Mouse (Mus musculus) forebrain, embryonic 11.5 days (tissue): Measurements from ENCODE around the gene Fndc3b. TPM values are rescaled to one million over a fixed set of nuclear protein-coding genes. Genes with fewer than 3 reads are reported as not detected.

Experiments
- ATAC-seq: fragments of 200-750 bp; cut with Nextera tagmentation; replicated peaks from 2 replicates; pipeline ENCODE4 v1.8.0; 2017; ENCODE audit warnings: moderate TSS enrichment; ENCODE audit not compliant: low FRiP score
- DNase-seq: peaks from one replicate; pipeline ENCODE4 v3.0.0-alpha.2; 2017; ENCODE audit warnings: low spot score
- H3K27ac ChIP-seq: fragments of 300-500 bp; sonication (generic); 2 replicates; pipeline ENCODE4 v1.5.1; 2014; ENCODE audit warnings: low read depth, low read length
- H3K27me3 ChIP-seq: fragments of 300-500 bp; sonication (generic); 2 replicates; pipeline ENCODE4 v1.6.1; 2014; ENCODE audit warnings: mild to moderate bottlenecking, low read length, mixed read lengths; ENCODE audit not compliant: control insufficient read depth, insufficient read depth
- H3K36me3 ChIP-seq: fragments of 300-500 bp; sonication (generic); 2 replicates; pipeline ENCODE4 v1.6.1; 2014; ENCODE audit warnings: mild to moderate bottlenecking, low read length, moderate library complexity, mixed read lengths; ENCODE audit not compliant: control insufficient read depth, insufficient read depth
- H3K4me1 ChIP-seq: fragments of 300-500 bp; sonication (generic); replicated peaks from 2 replicates; pipeline ENCODE4 v1.6.1; 2014; ENCODE audit warnings: low read length, mixed read lengths; ENCODE audit not compliant: control insufficient read depth, insufficient read depth
- H3K4me2 ChIP-seq: fragments of 300-500 bp; sonication (generic); 2 replicates; pipeline ENCODE4 v1.6.1; 2014; ENCODE audit warnings: low read depth, mild to moderate bottlenecking, low read length, moderate library complexity, mixed read lengths; ENCODE audit not compliant: severe bottlenecking
- H3K4me3 ChIP-seq: fragments of 300-500 bp; sonication (generic); 2 replicates; pipeline ENCODE4 v1.5.1; 2014; ENCODE audit warnings: low read depth, low read length
- H3K9ac ChIP-seq: fragments of 300-500 bp; sonication (generic); 2 replicates; pipeline ENCODE4 v1.6.1; 2014; ENCODE audit warnings: low read length
- H3K9me3 ChIP-seq: fragments of 300-500 bp; sonication (generic); 2 replicates; pipeline ENCODE4 v1.6.1; 2016; ENCODE audit warnings: low read length, mixed read lengths; ENCODE audit not compliant: control insufficient read depth
- WGBS: fragments of 180-500 bp; shearing (Covaris S2); extraction: QIAGEN DNeasy Blood & Tissue Kit; methylation state at CpG from one replicate; pipeline ENCODE4 v1.1.7; 2014; 5-methylcytosine and 5-hydroxymethylcytosine counted together
- polyA plus RNA-seq: library from polyadenylated mRNA; unstranded; fragments of >200 nt; fragmentation: Nextera tagmentation; extraction: Ambion mirVana; gene quantifications from 2 replicates; pipeline ENCODE4 v1.2.1, GENCODE M21; 2014

The Fndc3b gene
- polyA plus RNA-seq, 1 experiment from 2014 or later, result 11.3 TPM

- no peak for ATAC-seq
- Histone ChIP-seq H3K9ac (no peak overlapping the region), H3K27ac (no peak overlapping the region), H3K36me3 (no peaks in the 10 kb centered on the region), H3K4me3 (no peak overlapping the region), H3K9me3 (no peaks in the 10 kb centered on the region), H3K27me3 (no peaks in the 10 kb centered on the region), H3K4me1 (peaks cover 7% of the 10 kb centered on the region), H3K4me2 (no peak overlapping the region)
- no peak for DNase-seq
- 76% methylated on average over 19 of the region's 19 CpGs for WGBS
Measured at GRCm38 (mm10) chr3:27616421-27617236, 94.5 kb downstream of the Fndc3b start.

- ATAC-seq, result 0 out of 2 replicates have a peak, but pooled peaks have one; percentile 42
- Histone ChIP-seq H3K4me2 (no peak overlapping the region), H3K9me3 (no peaks in the 10 kb centered on the region), H3K27ac (no peak overlapping the region), H3K4me3 (no peak overlapping the region), H3K36me3 (no peaks in the 10 kb centered on the region), H3K27me3 (no peaks in the 10 kb centered on the region), H3K9ac (no peak overlapping the region), H3K4me1 (peaks cover 7% of the 10 kb centered on the region)
- WGBS, result 52% methylated on average over 8 of the region's 8 CpGs
- no peak for DNase-seq
Measured at GRCm38 (mm10) chr3:27615479-27615878, 95.6 kb downstream of the Fndc3b start.

GRCm38 (mm10) chr3:27613828-27614227 is 97.3 kb downstream of the Fndc3b start:
- ATAC-seq (no peak), DNase-seq (no peak)
- Histone ChIP-seq H3K4me3 (no peak overlapping the region), H3K9me3 (no peaks in the 10 kb centered on the region), H3K4me1 (peaks cover 7% of the 10 kb centered on the region), H3K9ac (no peak overlapping the region), H3K4me2 (no peak overlapping the region), H3K27ac (no peak overlapping the region), H3K36me3 (no peaks in the 10 kb centered on the region), H3K27me3 (no peaks in the 10 kb centered on the region)
- 89% methylated on average over 11 of the region's 11 CpGs for WGBS

DNA sequence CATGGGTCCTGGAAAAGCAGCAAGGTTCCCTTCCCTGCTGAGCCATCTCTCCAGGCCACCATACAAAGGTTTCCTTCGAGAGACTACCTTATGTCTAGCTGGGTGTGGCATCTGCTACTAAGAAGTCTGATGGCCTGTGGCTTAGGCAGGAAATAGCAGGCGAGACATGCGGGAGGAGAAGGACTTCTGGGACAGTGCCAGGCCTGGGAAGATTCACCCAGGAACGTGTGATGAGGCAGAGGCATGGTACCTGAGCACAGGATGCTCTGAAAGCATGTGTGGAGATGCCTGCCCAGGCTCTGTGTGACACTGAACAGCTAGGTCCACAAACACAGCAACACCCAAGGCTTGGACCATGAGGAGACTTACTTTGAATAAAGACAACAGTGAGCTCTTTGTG is 98.1 kb downstream of the Fndc3b start:
- Histone ChIP-seq H3K27me3 (no peaks in the 10 kb centered on the region), H3K4me1 (peaks cover 7% of the 10 kb centered on the region), H3K36me3 (no peaks in the 10 kb centered on the region), H3K9ac (no peak overlapping the region), H3K27ac (no peak overlapping the region), H3K4me3 (no peak overlapping the region), H3K9me3 (no peaks in the 10 kb centered on the region), H3K4me2 (no peak overlapping the region)
- 75% methylated on average over 4 of the region's 4 CpGs for WGBS
- ATAC-seq, result no peak
- DNase-seq, result no peak

DNA sequence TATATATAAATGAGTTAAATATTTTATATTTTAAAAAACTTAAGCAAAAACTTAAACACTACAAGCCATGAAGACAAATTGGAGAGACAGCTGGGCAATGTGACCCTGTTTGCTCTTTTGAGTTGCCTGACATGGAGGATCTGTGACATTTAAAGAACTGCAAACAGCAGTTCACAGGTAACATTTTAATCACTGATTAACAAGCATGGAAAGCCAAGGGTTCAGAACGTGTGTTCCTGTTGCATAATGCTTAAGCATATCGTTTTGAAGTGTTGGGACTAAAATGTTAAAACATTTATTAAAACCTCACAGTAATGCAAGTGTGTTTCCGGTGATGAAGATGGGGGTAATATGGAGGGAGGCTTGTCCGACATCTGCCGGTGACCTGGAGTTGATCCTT is 99.1 kb downstream of the Fndc3b start:
- Histone ChIP-seq H3K36me3 (no peaks in the 10 kb centered on the region), H3K4me1 (peaks cover 9% of the 10 kb centered on the region), H3K4me3 (no peak overlapping the region), H3K9ac (no peak overlapping the region), H3K27ac (no peak overlapping the region), H3K27me3 (no peaks in the 10 kb centered on the region), H3K4me2 (no peak overlapping the region), H3K9me3 (no peaks in the 10 kb centered on the region)
- DNase-seq (no peak), ATAC-seq (no peak)
- 89% methylated on average over 5 of the region's 5 CpGs for WGBS

DNA sequence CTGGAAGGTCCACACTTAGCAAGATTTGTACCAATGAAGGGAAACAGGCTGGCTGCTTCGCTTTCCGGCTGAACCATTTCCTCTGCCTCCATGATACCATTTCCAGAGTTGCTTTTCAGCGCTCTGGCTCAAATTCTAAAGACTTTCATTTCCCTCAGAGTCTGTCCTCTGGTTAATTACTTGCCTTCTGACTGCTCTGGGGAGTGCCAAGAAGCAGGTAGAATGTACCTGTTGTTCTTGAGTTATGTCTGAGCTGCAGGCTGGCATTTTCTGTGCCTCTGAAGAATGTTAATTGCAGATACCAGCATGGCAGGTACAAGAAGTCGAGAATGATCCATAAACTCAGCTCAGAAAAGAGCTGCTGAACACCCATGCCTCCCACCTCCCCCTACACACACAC is 100.6 kb downstream of the Fndc3b start:
- ATAC-seq, result no peak
- Histone ChIP-seq H3K4me3 (no peak overlapping the region), H3K27ac (no peak overlapping the region), H3K27me3 (no peaks in the 10 kb centered on the region), H3K4me1 (peaks cover 5% of the 10 kb centered on the region; the same call in 1 of the 2 replicates), H3K36me3 (no peaks in the 10 kb centered on the region), H3K4me2 (no peak overlapping the region), H3K9me3 (no peaks in the 10 kb centered on the region), H3K9ac (no peak overlapping the region)
- no peak for DNase-seq
- 80% methylated on average over 4 of the region's 4 CpGs for WGBS

DNA sequence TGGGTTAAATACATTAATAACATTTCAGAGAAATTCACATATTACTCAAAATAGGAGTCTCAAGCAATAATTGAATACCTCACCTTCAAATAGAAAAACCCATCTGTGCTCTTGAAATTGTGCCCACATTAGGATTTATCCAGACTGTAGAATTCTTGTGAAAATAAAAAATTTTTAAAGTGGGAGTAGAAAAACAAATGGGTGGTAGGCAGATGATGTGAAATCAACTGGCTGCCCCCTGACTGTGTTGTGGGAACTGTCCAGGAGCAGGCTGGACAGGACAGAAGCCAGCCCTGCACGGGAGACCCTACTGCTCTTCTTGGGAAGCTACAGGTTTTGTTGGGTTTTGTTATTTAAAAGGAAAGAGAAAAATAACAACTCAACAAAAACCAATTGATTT is 101.0 kb downstream of the Fndc3b start:
- Histone ChIP-seq H3K36me3 (no peaks in the 10 kb centered on the region), H3K4me1 (peaks cover 5% of the 10 kb centered on the region; the same call in 1 of the 2 replicates), H3K4me2 (no peak overlapping the region), H3K4me3 (no peak overlapping the region), H3K27ac (no peak overlapping the region), H3K9ac (no peak overlapping the region), H3K9me3 (no peaks in the 10 kb centered on the region), H3K27me3 (no peaks in the 10 kb centered on the region)
- 83% methylated on average over 1 of the region's 1 CpGs for WGBS
- ATAC-seq (no peak), DNase-seq (no peak)

DNA sequence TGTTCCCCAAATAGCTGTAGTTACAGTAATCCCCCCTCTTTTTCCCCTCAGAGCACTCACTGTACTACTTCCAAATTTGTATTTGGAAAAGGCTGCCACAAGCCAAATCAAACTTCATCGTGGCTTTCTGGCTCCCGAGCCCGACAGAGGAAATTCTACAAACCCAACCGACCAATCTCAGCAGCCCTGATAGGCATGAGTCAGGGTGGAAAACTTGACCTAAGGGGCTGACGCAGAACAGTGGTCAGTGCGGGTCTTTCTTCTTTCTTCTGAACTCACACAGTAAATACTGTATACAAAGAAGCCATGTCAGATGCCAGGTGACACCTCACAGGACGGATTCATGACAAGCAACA is 103.3 kb downstream of the Fndc3b start:
- no peaks in the 10 kb centered on the region for H3K36me3 ChIP-seq
- no peak overlapping the region for H3K4me2 ChIP-seq
- 81% methylated on average over 7 of the region's 7 CpGs for WGBS
- H3K27ac ChIP-seq, result no peak overlapping the region
- no peak overlapping the region for H3K9ac ChIP-seq
- no peak for DNase-seq
- no peak overlapping the region for H3K4me3 ChIP-seq
- H3K9me3 ChIP-seq, result no peaks in the 10 kb centered on the region
- peaks cover 5% of the 10 kb centered on the region; the same call in 1 of the 2 replicates for H3K4me1 ChIP-seq
- no peaks in the 10 kb centered on the region for H3K27me3 ChIP-seq
- ATAC-seq, result no peak
